In genomic region chr3:121618561-121618960, GRCm38 (mm10) we compare ENCODE assay signal across 27 mouse cellular contexts. TPM values are rescaled to one million over a fixed set of nuclear protein-coding genes. Genes with fewer than 3 reads are reported as not detected.
DNase-seq lines count a peak whose midpoint lies in the region; ATAC-seq and TF ChIP-seq lines count a peak whose summit lies in the region.
"Had no signal": no experiment of that assay in that cellular context is flagged by ENCODE, and none has a peak within 500 bp of the region (broad histone marks: within the 10 kb centered on the region; RNA-seq: fewer than 3 reads in every experiment).

No protein-coding gene starts in this region.

- no peaks in the 10 kb centered on the region for H3K27me3 ChIP-seq in heart, embryonic 13.5 days (replicated peaks)
- no peaks in the 10 kb centered on the region for H3K27me3 ChIP-seq in lung, postnatal 0 days (replicated peaks; ENCODE audit: insufficient read depth, low read length)
- H3K27me3 ChIP-seq in hindbrain, embryonic 14.5 days (ENCODE audit: control insufficient read depth, insufficient read depth, low read length): no peaks in the 10 kb centered on the region
- H3K27me3 ChIP-seq: embryonic facial prominence, embryonic 12.5 days; forebrain, embryonic 12.5 days; heart, embryonic 12.5 days had no signal

- no peak overlapping the region for H3K9ac ChIP-seq in heart, embryonic 13.5 days
- no peak overlapping the region for H3K9ac ChIP-seq in lung, postnatal 0 days (replicated peaks; ENCODE audit: low read depth)
- no peak overlapping the region for H3K9ac ChIP-seq in hindbrain, embryonic 14.5 days
- H3K9ac ChIP-seq: embryonic facial prominence, embryonic 12.5 days; forebrain, embryonic 12.5 days; heart, embryonic 12.5 days had no signal

- DNase-seq in heart, postnatal 36 days: no peak
- peak; percentile 22 for DNase-seq in lung, postnatal 0 days (ENCODE audit: low spot score)
- DNase-seq in lung, postnatal 14 days: no peak
- DNase-seq in hindbrain, embryonic 14.5 days (ENCODE audit: low spot score): no peak
- DNase-seq in adrenal gland, adult 2 months: no peak
- DNase-seq: adrenal gland, adult 8-10 months; adrenal gland, postnatal 36 days; cerebellum, adult 11 months; cerebellum, adult 8-10 months; cerebellum, postnatal 25 days; gastrocnemius, adult 2 months; gastrocnemius, postnatal 25 days; heart, adult 18-20 months; heart, postnatal 10 days had no signal

- 16% methylated on average over 2 of the region's 2 CpGs for WGBS in heart, embryonic 13.5 days
- 36% methylated on average over 2 of the region's 2 CpGs for WGBS in lung, postnatal 0 days
- WGBS in hindbrain, embryonic 14.5 days: 62% methylated on average over 2 of the region's 2 CpGs

- no peak for ATAC-seq in heart, embryonic 13.5 days (ENCODE audit: extremely low read depth, insufficient number of reproducible peaks, low FRiP score, low TSS enrichment)
- ATAC-seq in lung, postnatal 0 days: no peak
- ATAC-seq in granulocyte monocyte progenitor cell, adult 5-6 weeks (replicated peaks; ENCODE audit: poor library complexity, severe bottlenecking): peak; percentile 46
- ATAC-seq in hindbrain, embryonic 14.5 days (ENCODE audit: low FRiP score): no peak
- ATAC-seq: forebrain, embryonic 16.5 days; hindbrain, embryonic 16.5 days; inflammation-experienced regulatory T-cells, adult 6 months; intestine, postnatal 0 days had no signal

- intact Hi-C loops in heart, postnatal 36 days (cut with DNase I): no loop called here

- H3K4me2 ChIP-seq in heart, embryonic 13.5 days: no peak overlapping the region
- no peak overlapping the region for H3K4me2 ChIP-seq in lung, postnatal 0 days (replicated peaks; ENCODE audit: low read depth, low read length)
- no peak overlapping the region for H3K4me2 ChIP-seq in hindbrain, embryonic 14.5 days (replicated peaks)
- H3K4me2 ChIP-seq: embryonic facial prominence, embryonic 12.5 days; forebrain, embryonic 12.5 days; heart, embryonic 12.5 days had no signal

- TF ChIP-seq CTCF in lung, postnatal 0 days (IDR thresholded peaks at IDR 0.05): no peak

- H3K4me3 ChIP-seq in heart, embryonic 13.5 days: no peak overlapping the region
- no peak overlapping the region for H3K4me3 ChIP-seq in lung, postnatal 0 days (ENCODE audit: low read depth, low read length)
- no peak overlapping the region for H3K4me3 ChIP-seq in hindbrain, embryonic 14.5 days (replicated peaks; ENCODE audit: low read length)
- H3K4me3 ChIP-seq: embryonic facial prominence, embryonic 12.5 days; forebrain, embryonic 12.5 days; gastrocnemius, adult 2 months; heart, embryonic 12.5 days had no signal

- no peaks in the 10 kb centered on the region for H3K9me3 ChIP-seq in heart, embryonic 13.5 days
- H3K9me3 ChIP-seq in lung, postnatal 0 days (ENCODE audit: low read length): no peaks in the 10 kb centered on the region
- H3K9me3 ChIP-seq in hindbrain, embryonic 14.5 days (ENCODE audit: control insufficient read depth, low read length): no peaks in the 10 kb centered on the region
- H3K9me3 ChIP-seq: embryonic facial prominence, embryonic 12.5 days; forebrain, embryonic 12.5 days; heart, embryonic 12.5 days had no signal

- peaks cover 23% of the 10 kb centered on the region for H3K4me1 ChIP-seq in heart, embryonic 13.5 days
- H3K4me1 ChIP-seq in lung, postnatal 0 days (ENCODE audit: insufficient read depth, low read depth, low read length): peaks cover 4% of the 10 kb centered on the region; the same call in 1 of the 2 replicates
- no peaks in the 10 kb centered on the region for H3K4me1 ChIP-seq in hindbrain, embryonic 14.5 days (replicated peaks; ENCODE audit: control insufficient read depth, insufficient read depth, low read length)
- H3K4me1 ChIP-seq: embryonic facial prominence, embryonic 12.5 days; forebrain, embryonic 12.5 days had no signal

- H3K27ac ChIP-seq in heart, embryonic 13.5 days (replicated peaks): peak overlapping the region; percentile 59
- peak overlapping the region; percentile 80 for H3K27ac ChIP-seq in lung, postnatal 0 days (ENCODE audit: low read length)
- H3K27ac ChIP-seq in hindbrain, embryonic 14.5 days: no peak overlapping the region
- H3K27ac ChIP-seq: embryonic facial prominence, embryonic 12.5 days; forebrain, embryonic 12.5 days; gastrocnemius, adult 2 months had no signal

- TF ChIP-seq EP300 in lung, postnatal 0 days (IDR thresholded peaks at IDR 0.05): no peak

- H3K36me3 ChIP-seq in heart, embryonic 13.5 days: no peaks in the 10 kb centered on the region
- H3K36me3 ChIP-seq in lung, postnatal 0 days (ENCODE audit: insufficient read depth, low read length): no peaks in the 10 kb centered on the region
- H3K36me3 ChIP-seq in hindbrain, embryonic 14.5 days (replicated peaks; ENCODE audit: control insufficient read depth, insufficient read depth): no peaks in the 10 kb centered on the region
- H3K36me3 ChIP-seq: embryonic facial prominence, embryonic 12.5 days; forebrain, embryonic 12.5 days; heart, embryonic 12.5 days had no signal

RNA-seq across cellular contexts. Expression of gene 4930432M17Rik, which starts 52.0 kb away (rescaled TPM):
- not detected in 2 replicates for polyA plus RNA-seq in heart, embryonic 13.5 days (2015; fragmentation: Nextera tagmentation; extraction: Ambion mirVana)
- total RNA-seq in heart, postnatal 36 days (2021): not detected
- not detected in 2 replicates for polyA plus RNA-seq in lung, postnatal 0 days (2015; fragmentation: Nextera tagmentation; extraction: Ambion mirVana)
- total RNA-seq in granulocyte monocyte progenitor cell, adult 5-6 weeks (2014; fragmentation: Nextera tagmentation): not detected in 2 replicates
- total RNA-seq in granulocyte monocyte progenitor cell, adult 5-6 weeks (2017): not detected in 2 replicates
- not detected in 2 replicates for polyA plus RNA-seq in hindbrain, embryonic 14.5 days (2014; fragmentation: Nextera tagmentation; extraction: Ambion mirVana)
- not detected for total RNA-seq in adrenal gland, adult 2 months (2021)
- polyA plus RNA-seq in adrenal gland, adult 2 months (2012; rRNA removed): not detected in 2 replicates
- total RNA-seq: adrenal gland, adult 8-10 months; adrenal gland, postnatal 36 days; ES-E14; gastrocnemius, adult 2 months; gastrocnemius, postnatal 25 days; heart, adult 18-20 months; heart, postnatal 10 days had no signal
- polyA plus RNA-seq: brain, embryonic 14.5 days; cortical plate, adult 2 months; embryonic facial prominence, embryonic 12.5 days; forebrain, embryonic 12.5 days; forebrain, embryonic 16.5 days; heart, embryonic 12.5 days; hindbrain, embryonic 11.5 days; hindbrain, embryonic 16.5 days; inflammation-experienced regulatory T-cells, adult 6 months; intestine, postnatal 0 days had no signal
